Mouse (Mus musculus) telencephalon, adult 2 months (tissue): ENCODE measurements around the gene Col4a3.

ENCODE experiments used
- DNase-seq: peaks from one replicate; pipeline ENCODE4 v3.0.0-alpha.2; 2011; ENCODE audit warnings: low read depth, low spot score

Col4a3 gene

GRCm38 (mm10) chr1:82605856-82606255 lies 19.1 kb downstream of the Col4a3 start:
- no peak for DNase-seq

- peak; percentile 55 for DNase-seq
Measured at GRCm38 (mm10) chr1:82608646-82609262, 22.0 kb downstream of the Col4a3 start.

GRCm38 (mm10) chr1:82612061-82612660 lies 25.4 kb downstream of the Col4a3 start:
- DNase-seq, result no peak

GRCm38 (mm10) chr1:82618001-82618400 lies 31.3 kb downstream of the Col4a3 start:
- no peak for DNase-seq

GRCm38 (mm10) chr1:82618592-82618991 lies 31.9 kb downstream of the Col4a3 start:
- DNase-seq, result no peak

- DNase-seq, result no peak
Measured at GRCm38 (mm10) chr1:82619981-82620380, 33.3 kb downstream of the Col4a3 start.

GRCm38 (mm10) chr1:82624934-82625333 lies 38.2 kb downstream of the Col4a3 start:
- no peak for DNase-seq

- DNase-seq, result no peak
Measured at GRCm38 (mm10) chr1:82625474-82625873, 38.8 kb downstream of the Col4a3 start.

- no peak for DNase-seq
Measured at GRCm38 (mm10) chr1:82627652-82628051, 40.9 kb downstream of the Col4a3 start.

GRCm38 (mm10) chr1:82629495-82629894 lies 42.8 kb downstream of the Col4a3 start:
- no peak for DNase-seq

- no peak for DNase-seq
Measured at GRCm38 (mm10) chr1:82631169-82631792, 44.6 kb downstream of the Col4a3 start.

GRCm38 (mm10) chr1:82634545-82635253 lies 48.0 kb downstream of the Col4a3 start:
- no peak for DNase-seq

- no peak for DNase-seq
Measured at GRCm38 (mm10) chr1:82635254-82635620, 48.5 kb downstream of the Col4a3 start.

- DNase-seq, result no peak
Measured at GRCm38 (mm10) chr1:82636321-82636720, 49.6 kb downstream of the Col4a3 start.

- no peak for DNase-seq
Measured at GRCm38 (mm10) chr1:82637414-82637813, 50.7 kb downstream of the Col4a3 start.

- no peak for DNase-seq
Measured at GRCm38 (mm10) chr1:82638428-82638827, 51.7 kb downstream of the Col4a3 start.

- DNase-seq, result peak; percentile 34
Measured at GRCm38 (mm10) chr1:82641316-82641987, 54.7 kb downstream of the Col4a3 start.

- no peak for DNase-seq
Measured at GRCm38 (mm10) chr1:82647989-82648388, 61.3 kb downstream of the Col4a3 start.

- DNase-seq, result no peak
Measured at GRCm38 (mm10) chr1:82650868-82651267, 64.1 kb downstream of the Col4a3 start.

- no peak for DNase-seq
Measured at GRCm38 (mm10) chr1:82654046-82654445, 67.3 kb downstream of the Col4a3 start.

- no peak for DNase-seq
Measured at GRCm38 (mm10) chr1:82656452-82656851, 69.7 kb downstream of the Col4a3 start.

GRCm38 (mm10) chr1:82662269-82662668 lies 75.5 kb downstream of the Col4a3 start:
- no peak for DNase-seq
